Mouse (Mus musculus) retina, embryonic 14.5 days (tissue): ENCODE measurements around the gene Zfp870.

Experiments
- DNase-seq: peaks from one replicate; pipeline ENCODE4 v3.0.0-alpha.2; 2015; ENCODE audit warnings: low spot score

The Zfp870 gene

DNA sequence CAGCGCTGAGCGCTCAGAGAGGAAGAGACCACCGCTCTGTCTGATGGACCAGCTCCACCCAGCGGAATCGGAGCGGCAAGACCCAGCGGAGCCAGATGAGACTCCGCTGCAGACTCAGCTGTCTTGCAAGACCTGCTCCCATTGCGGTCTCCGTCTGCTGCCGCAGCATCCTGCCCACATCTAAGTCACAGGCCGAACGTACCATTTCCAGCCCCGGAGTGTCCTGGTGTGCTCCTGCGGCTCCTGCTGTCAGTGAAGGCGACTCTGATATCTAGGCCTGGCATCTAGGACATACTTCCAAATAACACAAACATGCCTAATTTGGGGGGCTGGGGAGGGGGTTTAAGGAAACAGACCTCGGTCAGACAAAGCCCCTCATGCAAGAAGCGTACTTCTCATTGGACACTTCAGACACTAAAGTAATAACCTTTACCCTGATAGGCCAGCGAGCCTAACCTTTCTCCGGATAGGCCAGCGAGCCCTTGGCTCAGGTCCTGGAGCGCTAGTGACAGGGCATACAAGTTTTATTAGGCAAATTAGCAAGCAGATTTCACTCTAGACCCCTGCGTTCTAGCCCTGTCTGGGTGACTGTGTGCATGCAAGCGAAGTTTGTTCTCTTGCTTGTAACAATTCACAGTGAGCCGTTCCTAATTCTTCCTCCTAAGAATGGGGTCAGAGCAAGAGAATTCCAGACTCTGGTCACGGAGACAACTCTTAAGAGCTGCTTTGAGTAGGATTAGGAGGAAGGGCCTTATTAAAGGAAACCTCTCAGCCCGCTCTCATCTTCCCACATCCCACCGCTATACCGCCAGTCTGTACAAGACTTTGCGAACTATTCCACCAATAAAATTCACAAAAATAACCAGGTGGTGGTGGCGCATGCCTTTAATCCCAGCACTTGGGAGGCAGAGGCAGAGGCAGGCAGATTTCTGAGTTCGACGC, at the start of gene Zfp870:
Zfp870 (minus strand) TSS at position 404 of the 942 bp plus-strand sequence.
- peak; percentile 97 for DNase-seq

DNA sequence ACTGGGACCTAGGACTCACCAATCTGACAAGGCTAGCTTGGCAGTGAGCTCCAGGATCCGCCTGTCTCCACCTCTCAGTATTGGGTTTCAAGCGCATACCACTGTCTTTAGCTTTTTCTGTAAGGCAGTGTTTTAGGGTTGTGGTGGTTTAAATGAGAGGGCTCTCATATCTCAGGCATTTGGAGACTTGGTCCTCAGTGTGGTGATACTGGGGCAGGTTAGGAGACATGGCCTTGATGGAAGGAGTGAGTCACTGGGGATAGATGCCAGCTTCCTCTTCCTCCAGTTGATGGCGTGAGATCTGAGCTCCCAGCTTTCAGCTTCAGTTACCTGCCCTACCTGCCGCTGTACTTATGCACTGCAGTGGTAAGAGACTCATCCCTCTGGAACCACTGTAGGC, 48.4 kb upstream of the Zfp870 start:
- no peak for DNase-seq

DNA sequence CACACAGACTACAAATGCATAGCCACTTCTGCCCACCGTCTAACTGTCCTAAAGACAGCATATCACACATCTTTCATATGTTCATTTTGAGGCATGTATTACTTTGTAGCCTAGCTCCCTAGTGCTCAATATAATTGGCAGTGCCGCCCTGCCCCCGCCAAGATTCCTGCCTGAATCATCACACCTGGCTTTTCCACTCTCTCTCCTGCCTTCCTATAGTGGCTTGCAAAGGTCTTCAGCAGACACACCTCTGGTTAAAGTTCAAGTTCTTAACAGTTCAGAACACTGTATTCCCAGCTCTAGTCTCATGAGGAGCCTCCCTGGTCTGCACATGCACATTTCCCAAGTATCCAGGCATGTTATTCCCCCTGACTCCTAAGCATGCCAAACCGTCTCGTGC, 36.4 kb upstream of the Zfp870 start:
- no peak for DNase-seq

GRCm38 (mm10) chr17:32924658-32925312, 33.3 kb upstream of the Zfp870 start:
- peak; percentile 70 for DNase-seq

DNA sequence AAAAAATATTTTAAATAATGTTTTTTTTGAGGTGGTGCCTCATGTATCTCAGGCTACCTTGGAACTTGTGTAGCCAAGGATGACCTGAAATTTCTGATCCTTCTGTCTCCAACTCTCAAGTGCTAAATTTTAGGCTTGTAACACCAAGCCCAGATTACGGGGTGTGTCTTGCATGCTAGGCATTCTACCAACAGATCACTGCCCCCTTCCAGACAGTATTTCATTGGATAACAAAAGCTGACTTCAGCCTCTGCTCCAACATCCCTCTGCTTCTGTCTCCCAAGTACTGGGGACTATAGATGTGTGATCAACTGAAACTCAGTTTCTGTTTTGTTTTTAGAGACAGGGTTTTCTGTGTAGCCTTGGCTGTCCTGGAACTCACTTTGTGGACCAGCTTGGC, 32.2 kb upstream of the Zfp870 start:
- DNase-seq, result no peak

- DNase-seq, result no peak
These were observed 27.7 kb upstream of the Zfp870 start for GRCm38 (mm10) chr17:32919123-32919522.

- DNase-seq, result no peak
These were observed 25.7 kb upstream of the Zfp870 start, which contains the start of gene Cyp4f14 for GRCm38 (mm10) chr17:32917131-32917530. Gene Cyp4f14, minus strand, starts transcription at chr17:32917342.

- no peak for DNase-seq
These were observed 24.6 kb upstream of the Zfp870 start for GRCm38 (mm10) chr17:32916075-32916474.

- DNase-seq, result no peak
These were observed 14.7 kb upstream of the Zfp870 start for GRCm38 (mm10) chr17:32906172-32906571.

GRCm38 (mm10) chr17:32905239-32905638, 13.8 kb upstream of the Zfp870 start:
- DNase-seq, result peak; percentile 70

DNA sequence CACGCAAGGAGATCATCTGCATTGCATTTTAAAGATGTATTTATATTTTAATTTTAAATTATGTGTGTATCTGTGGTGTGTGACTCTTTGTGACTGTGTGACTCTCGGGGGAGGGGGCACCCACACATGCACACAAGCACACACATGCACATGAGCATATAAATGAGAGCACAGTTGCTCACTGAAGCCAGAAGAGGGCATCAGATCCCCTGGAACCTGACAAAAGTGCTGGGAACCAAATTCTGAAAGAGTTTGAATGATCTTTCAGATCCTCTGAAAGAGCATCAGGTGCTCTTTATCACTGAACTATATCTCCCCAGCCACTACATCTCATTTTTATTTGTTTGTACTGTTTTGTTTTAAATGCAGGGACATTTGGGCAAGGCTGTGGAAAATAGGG, 13.0 kb upstream of the Zfp870 start:
- DNase-seq, result peak; percentile 17

GRCm38 (mm10) chr17:32901751-32902525, 10.5 kb upstream of the Zfp870 start:
- DNase-seq, result no peak

DNA sequence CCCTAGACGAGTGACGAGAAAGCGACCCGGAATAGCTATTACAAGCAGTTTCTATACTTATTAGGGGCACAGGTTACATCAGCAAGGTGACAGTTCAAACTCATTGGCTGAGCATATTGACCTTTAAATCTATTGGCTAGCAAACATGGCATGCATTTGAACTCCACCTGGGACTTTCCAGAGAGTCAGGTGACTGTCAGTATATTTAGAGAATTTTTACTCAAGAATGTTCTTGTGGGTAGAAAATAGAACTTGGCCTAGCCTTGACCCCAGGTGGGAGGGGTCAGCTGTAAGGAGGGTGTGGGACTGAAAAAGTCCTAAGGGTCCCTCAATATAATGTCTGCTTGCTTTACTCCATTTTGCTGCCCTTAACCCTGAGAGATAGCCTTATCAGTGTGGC, 4.0 kb upstream of the Zfp870 start:
- no peak for DNase-seq

- DNase-seq, result no peak
These were observed 2.5 kb upstream of the Zfp870 start for GRCm38 (mm10) chr17:32893901-32894300.

DNA sequence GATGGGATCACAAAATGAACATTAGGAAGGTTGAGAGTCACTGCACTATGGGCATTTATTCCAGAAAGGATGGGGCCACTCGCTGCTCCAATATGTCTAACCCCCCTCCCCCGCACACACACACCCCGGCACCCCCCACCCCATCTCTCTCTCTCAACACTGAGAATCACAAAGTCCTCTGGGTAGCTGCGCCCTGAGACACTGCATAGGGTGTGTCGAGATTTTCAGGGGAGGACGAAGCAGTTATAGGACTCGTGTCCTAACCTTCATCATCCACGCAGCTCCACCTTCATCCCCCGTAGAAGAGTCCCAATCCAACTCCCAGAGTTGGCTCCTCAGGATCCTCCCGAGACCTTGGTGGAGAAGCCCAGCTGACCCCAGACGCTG, 597 bp downstream of the Zfp870 start:
- DNase-seq, result no peak

DNA sequence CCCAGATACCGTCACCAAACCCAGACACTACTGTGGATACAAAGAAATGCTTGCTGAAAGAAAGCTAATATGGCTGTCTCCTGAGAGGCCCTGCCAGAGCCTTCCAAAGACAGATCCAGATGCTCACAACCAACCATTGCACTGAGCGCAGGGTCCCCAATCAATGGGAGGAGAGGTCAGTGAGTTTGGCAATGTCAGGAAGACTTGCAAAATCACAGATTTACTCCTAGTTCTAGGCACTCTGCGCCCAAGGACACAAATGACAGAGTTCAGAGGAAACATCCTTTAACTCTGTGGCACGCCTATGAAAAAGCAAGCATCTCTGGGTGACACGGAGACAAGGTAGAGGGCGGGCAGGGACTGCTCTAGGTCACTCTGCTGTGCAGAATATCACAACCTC, 1.8 kb downstream of the Zfp870 start:
- no peak for DNase-seq

DNA sequence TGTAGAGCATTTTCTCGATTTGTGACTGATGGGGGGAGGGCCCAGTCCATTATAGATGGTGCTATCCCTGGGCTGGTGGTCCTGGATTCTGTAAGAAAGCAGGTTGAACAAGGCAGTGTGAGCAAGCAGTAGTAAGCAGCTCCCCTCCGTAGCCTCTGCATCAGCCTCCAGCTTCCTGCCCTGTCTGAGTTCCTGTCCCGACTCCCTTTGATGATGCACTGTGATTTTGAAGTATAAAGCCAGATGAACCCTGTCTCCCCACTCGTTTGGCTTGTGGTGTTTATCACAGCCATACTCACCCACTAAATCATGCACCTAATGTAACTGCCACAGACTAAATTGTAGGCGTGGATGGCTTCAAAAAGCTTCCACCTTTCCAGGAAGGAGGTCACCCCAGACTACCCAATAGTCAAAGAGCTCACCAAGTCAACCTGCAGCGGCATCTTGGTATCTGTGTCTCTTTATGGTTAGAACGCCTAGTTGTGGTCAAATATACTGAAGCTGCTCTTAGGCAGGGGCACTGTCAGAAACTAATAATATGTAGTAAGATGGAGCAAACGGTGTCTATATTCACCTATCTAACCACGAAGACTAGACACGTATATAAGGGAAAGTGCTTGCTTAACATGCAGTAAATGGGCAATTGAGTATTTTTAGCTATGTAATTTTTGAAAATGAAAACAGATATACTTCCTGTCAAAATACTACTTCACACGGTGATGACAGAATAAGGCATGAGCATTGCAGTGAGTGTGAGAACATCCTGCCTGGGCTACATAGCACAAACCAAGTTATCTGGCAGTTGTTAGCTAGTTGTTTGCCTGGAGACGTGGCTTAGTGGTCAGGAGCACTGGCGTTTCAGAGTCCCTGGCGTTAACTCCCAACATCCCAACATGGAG, 10.9 kb downstream of the Zfp870 start:
- DNase-seq, result no peak

DNA sequence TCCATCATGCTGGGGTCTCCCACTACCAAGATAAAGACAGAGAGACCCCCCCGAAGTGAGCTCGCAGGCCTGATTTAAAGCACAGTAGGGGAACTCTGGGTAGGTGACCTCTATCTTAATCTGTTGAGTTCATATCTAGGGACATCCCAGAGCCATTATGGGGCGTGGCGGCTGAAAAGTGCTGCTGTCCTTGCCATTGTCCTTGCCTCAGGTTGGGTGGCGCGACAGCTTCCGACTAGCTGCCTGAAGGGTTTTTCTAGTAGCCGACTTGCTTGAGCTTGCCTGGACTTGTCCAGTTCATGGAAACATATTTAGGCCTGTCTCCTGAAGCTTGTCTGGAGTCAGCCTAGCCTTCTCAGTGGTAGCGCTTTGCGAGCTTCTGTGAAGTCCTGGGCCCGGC, 12.7 kb downstream of the Zfp870 start:
- no peak for DNase-seq

DNA sequence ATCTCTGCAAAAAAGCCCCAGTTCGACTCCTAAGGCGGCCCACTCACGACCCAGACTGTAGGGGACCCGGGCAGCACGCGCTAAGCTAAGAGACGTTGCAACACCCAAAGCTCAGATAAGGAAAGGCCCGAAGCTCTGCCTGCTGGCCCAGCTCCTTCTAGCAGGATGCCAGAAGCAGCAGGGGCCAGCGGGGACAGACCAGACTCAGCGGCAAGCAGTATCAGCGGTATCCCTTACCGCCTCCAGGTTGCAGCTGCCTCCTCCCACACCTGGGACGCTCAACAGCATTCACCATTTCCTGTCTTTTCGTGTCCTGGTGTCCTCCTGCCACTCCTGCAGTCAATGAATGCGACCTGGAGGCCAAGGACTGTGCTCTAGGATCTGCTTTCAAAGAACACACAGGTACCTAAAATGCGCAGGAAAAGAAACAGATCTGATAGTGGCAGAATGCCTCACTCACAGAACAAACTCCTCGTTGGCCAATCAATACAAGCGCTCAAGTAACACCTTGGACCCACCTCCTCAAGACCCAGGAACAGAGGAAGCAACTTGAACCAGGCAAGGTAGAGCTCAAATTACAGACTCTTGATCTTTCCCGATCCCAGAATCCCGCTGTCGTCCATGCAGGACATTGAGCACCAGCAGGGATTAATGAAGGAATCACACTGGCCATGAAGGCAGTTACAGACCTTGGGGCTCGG, 13.8 kb downstream of the Zfp870 start:
- no peak for DNase-seq

- no peak for DNase-seq
These were observed 18.7 kb downstream of the Zfp870 start for GRCm38 (mm10) chr17:32872696-32873095.

DNA sequence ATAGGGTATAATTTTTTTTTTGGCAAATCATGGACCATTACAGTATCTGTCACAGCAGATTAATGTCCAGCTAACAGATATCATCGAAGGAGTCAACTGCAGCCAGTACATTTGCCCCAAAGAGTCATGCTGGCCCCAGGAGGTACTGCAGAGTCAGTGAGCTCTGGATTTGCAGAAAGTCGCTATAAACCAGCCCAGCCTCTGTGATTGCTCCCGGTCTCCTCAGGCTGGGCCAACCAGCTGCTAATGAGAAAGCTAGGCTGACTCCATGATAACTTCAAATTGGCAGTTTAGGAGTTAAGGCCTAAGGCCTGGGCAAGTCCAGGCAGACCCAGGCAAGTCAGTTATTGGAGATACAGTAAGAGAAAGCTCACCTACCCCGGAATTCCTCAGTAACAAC, 19.4 kb downstream of the Zfp870 start:
- no peak for DNase-seq
